In the genomic region with DNA sequence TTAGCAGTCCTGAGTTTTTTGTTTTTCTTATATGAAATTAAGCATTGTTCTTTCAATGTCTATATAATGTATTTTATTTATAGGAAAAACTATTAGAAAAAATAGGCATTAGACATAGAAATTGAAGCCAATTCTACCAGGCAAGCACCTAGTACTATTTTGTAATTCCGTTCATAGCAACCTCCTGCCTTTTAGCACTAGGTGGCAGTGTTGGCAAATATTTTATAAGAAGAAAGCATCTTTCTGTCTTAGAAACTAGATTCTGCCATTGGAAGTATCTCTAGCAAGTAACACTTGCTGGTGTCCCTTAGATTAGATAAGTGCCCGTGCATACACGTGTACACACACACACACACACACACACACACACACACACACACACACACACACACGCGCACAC, we compare ENCODE assay signal across 9 mouse cellular contexts. TPM values are rescaled to one million over a fixed set of nuclear protein-coding genes. Genes with fewer than 3 reads are reported as not detected.
DNase-seq lines count a peak whose midpoint lies in the region; ATAC-seq and TF ChIP-seq lines count a peak whose summit lies in the region.
"Had no signal": no experiment of that assay in that cellular context is flagged by ENCODE, and none has a peak within 500 bp of the region (broad histone marks: within the 10 kb centered on the region; RNA-seq: fewer than 3 reads in every experiment).

No protein-coding gene starts in this region.

- no peaks in the 10 kb centered on the region for H3K4me1 ChIP-seq in forebrain, embryonic 14.5 days (ENCODE audit: control insufficient read depth, insufficient read depth, low read length)
- H3K4me1 ChIP-seq in forebrain, embryonic 11.5 days (replicated peaks; ENCODE audit: control insufficient read depth, insufficient read depth, low read length): no peaks in the 10 kb centered on the region
- peaks cover 0 to 2% of the 10 kb centered on the region in 2 experiments; a peak in 1 of 4 replicates for H3K4me1 ChIP-seq in liver, embryonic 14.5 days (replicated peaks; ENCODE audit: control insufficient read depth in 2 of 2, insufficient read depth in 2 of 2, low read length in 1 of 2)
- H3K4me1 ChIP-seq in intestine, embryonic 15.5 days (replicated peaks): no peaks in the 10 kb centered on the region

- no peak overlapping the region for H3K4me3 ChIP-seq in forebrain, embryonic 14.5 days (ENCODE audit: low read depth, low read length)
- no peak overlapping the region for H3K4me3 ChIP-seq in forebrain, embryonic 11.5 days (ENCODE audit: low read depth, low read length)
- H3K4me3 ChIP-seq in liver, embryonic 14.5 days (ENCODE audit: insufficient read depth in 1 of 2, low read depth in 2 of 2, low read length in 2 of 2): no peak overlapping the region
- H3K4me3 ChIP-seq in intestine, embryonic 15.5 days (replicated peaks): no peak overlapping the region
- H3K4me3 ChIP-seq: heart, embryonic 15.5 days had no signal

- WGBS in forebrain, embryonic 14.5 days: 28% methylated on average over 5 of the region's 5 CpGs
- 37% methylated on average over 5 of the region's 5 CpGs for WGBS in forebrain, embryonic 11.5 days
- 29% methylated on average over 5 of the region's 5 CpGs for whole genome bisulfite sequencing in liver, embryonic 14.5 days (ENCODE audit: insufficient replicate concordance)
- WGBS in intestine, embryonic 15.5 days: 34% methylated on average over 5 of the region's 5 CpGs

- H3K36me3 ChIP-seq in forebrain, embryonic 14.5 days (ENCODE audit: control insufficient read depth, insufficient read depth, low read length): no peaks in the 10 kb centered on the region
- H3K36me3 ChIP-seq in forebrain, embryonic 11.5 days (ENCODE audit: control insufficient read depth, insufficient read depth, low read length): no peaks in the 10 kb centered on the region
- no peaks in the 10 kb centered on the region for H3K36me3 ChIP-seq in liver, embryonic 14.5 days (replicated peaks; ENCODE audit: control insufficient read depth, insufficient read depth, low read depth)
- no peaks in the 10 kb centered on the region for H3K36me3 ChIP-seq in intestine, embryonic 15.5 days
- H3K36me3 ChIP-seq: heart, embryonic 15.5 days had no signal

- TF ChIP-seq CTCF in liver, embryonic 14.5 days (IDR thresholded peaks at IDR 0.05; ENCODE audit: low read depth): peak; percentile 44; the same call in 1 of the 2 replicates

- no peak for TF ChIP-seq EP300 in liver, embryonic 14.5 days (IDR thresholded peaks at IDR 0.05; ENCODE audit: low read depth)

- peak; percentile 91 for DNase-seq in forebrain, embryonic 14.5 days (ENCODE audit: low spot score)
- no peak for DNase-seq in forebrain, embryonic 11.5 days (ENCODE audit: low spot score)
- peak in 1 of 3 experiments; percentile 20 for DNase-seq in liver, embryonic 14.5 days (ENCODE audit: low read depth in 3 of 3, low spot score in 3 of 3)
- DNase-seq in liver: no peak
- peak; percentile 8 for DNase-seq in c-Kit-positive CD71-positive TER-119-positive erythroid progenitor cells, embryonic 14.5 days (ENCODE audit: low spot score)
- DNase-seq in retina, embryonic 14.5 days (ENCODE audit: low spot score): peak; percentile 76
- DNase-seq in gastrocnemius, postnatal 4 days (ENCODE audit: low spot score in 2 of 2): no peak

- no peak overlapping the region for H3K9ac ChIP-seq in forebrain, embryonic 14.5 days (ENCODE audit: low read length)
- H3K9ac ChIP-seq in forebrain, embryonic 11.5 days (ENCODE audit: low read length): no peak overlapping the region
- H3K9ac ChIP-seq in liver, embryonic 14.5 days (replicated peaks): no peak overlapping the region
- H3K9ac ChIP-seq in intestine, embryonic 15.5 days: no peak overlapping the region
- H3K9ac ChIP-seq: heart, embryonic 15.5 days had no signal

- H3K27me3 ChIP-seq in forebrain, embryonic 14.5 days (replicated peaks; ENCODE audit: control insufficient read depth, insufficient read depth, low read length): 0 out of 2 replicates have a peak, but pooled peaks cover 8% of the 10 kb centered on the region
- no peaks in the 10 kb centered on the region; the same call in 1 of the 2 replicates for H3K27me3 ChIP-seq in forebrain, embryonic 11.5 days (ENCODE audit: control insufficient read depth, insufficient read depth, low read length)
- no peaks in the 10 kb centered on the region for H3K27me3 ChIP-seq in liver, embryonic 14.5 days (ENCODE audit: control insufficient read depth, insufficient read depth, low read length)
- H3K27me3 ChIP-seq in intestine, embryonic 15.5 days (replicated peaks): no peaks in the 10 kb centered on the region
- H3K27me3 ChIP-seq: heart, embryonic 15.5 days had no signal

- no peak for ATAC-seq in forebrain, embryonic 14.5 days
- ATAC-seq in forebrain, embryonic 11.5 days (replicated peaks; ENCODE audit: low FRiP score): no peak
- no peak for ATAC-seq in liver, embryonic 14.5 days (ENCODE audit: insufficient read depth)
- ATAC-seq in intestine, embryonic 15.5 days: no peak

- H3K9me3 ChIP-seq in forebrain, embryonic 14.5 days (replicated peaks; ENCODE audit: control insufficient read depth, low read length): no peaks in the 10 kb centered on the region
- no peaks in the 10 kb centered on the region for H3K9me3 ChIP-seq in forebrain, embryonic 11.5 days (ENCODE audit: control insufficient read depth, low read length)
- no peaks in the 10 kb centered on the region for H3K9me3 ChIP-seq in liver, embryonic 14.5 days (ENCODE audit: control insufficient read depth, low read length)
- H3K9me3 ChIP-seq in intestine, embryonic 15.5 days: no peaks in the 10 kb centered on the region
- H3K9me3 ChIP-seq: heart, embryonic 15.5 days had no signal

- H3K27ac ChIP-seq in forebrain, embryonic 14.5 days (ENCODE audit: low read depth, low read length): no peak overlapping the region
- no peak overlapping the region for H3K27ac ChIP-seq in forebrain, embryonic 11.5 days (ENCODE audit: low read depth, low read length)
- H3K27ac ChIP-seq in liver, embryonic 14.5 days: no peak overlapping the region
- no peak overlapping the region for H3K27ac ChIP-seq in intestine, embryonic 15.5 days
- H3K27ac ChIP-seq: heart, embryonic 15.5 days had no signal

- no peak overlapping the region for H3K4me2 ChIP-seq in forebrain, embryonic 14.5 days (ENCODE audit: low read length)
- H3K4me2 ChIP-seq in forebrain, embryonic 11.5 days (ENCODE audit: low read depth, low read length, severe bottlenecking): no peak overlapping the region
- no peak overlapping the region for H3K4me2 ChIP-seq in liver, embryonic 14.5 days (ENCODE audit: low read depth)
- H3K4me2 ChIP-seq in intestine, embryonic 15.5 days (replicated peaks): no peak overlapping the region
- H3K4me2 ChIP-seq: heart, embryonic 15.5 days had no signal

RNA-seq across cellular contexts. Expression of gene Spdl1, which starts 10.1 kb away (rescaled TPM):
- polyA plus RNA-seq in forebrain, embryonic 14.5 days (2014; fragmentation: Nextera tagmentation; extraction: Ambion mirVana): 10.2 and 11.4 TPM in 2 replicates
- polyA plus RNA-seq in forebrain, embryonic 11.5 days (2014; fragmentation: Nextera tagmentation; extraction: Ambion mirVana): 27.9 and 30.1 TPM in 2 replicates
- 6.0 and 12.6 TPM in 2 replicates for polyA plus RNA-seq in liver, embryonic 14.5 days (2012; rRNA removed)
- polyA plus RNA-seq in liver, embryonic 14.5 days (2014; fragmentation: Nextera tagmentation; extraction: Ambion mirVana): 15.2 and 15.5 TPM in 2 replicates
- 1 to 10 TPM; 5.7 to 6.1 TPM for total RNA-seq in gastrocnemius, postnatal 4 days (2021)
- polyA plus RNA-seq in intestine, embryonic 15.5 days (2015; fragmentation: Nextera tagmentation; extraction: Ambion mirVana): 18.3 and 18.7 TPM in 2 replicates

RNA-seq across cellular contexts. Expression of gene Dock2, which starts 59.8 kb away (rescaled TPM):
- polyA plus RNA-seq in forebrain, embryonic 14.5 days (2014; fragmentation: Nextera tagmentation; extraction: Ambion mirVana): 0.37 and 0.47 TPM in 2 replicates
- polyA plus RNA-seq in forebrain, embryonic 11.5 days (2014; fragmentation: Nextera tagmentation; extraction: Ambion mirVana): 0.67 and 1.1 TPM in 2 replicates
- polyA plus RNA-seq in liver, embryonic 14.5 days (2012; rRNA removed): 1.4 and 2.1 TPM in 2 replicates
- 2.6 and 2.8 TPM in 2 replicates for polyA plus RNA-seq in liver, embryonic 14.5 days (2014; fragmentation: Nextera tagmentation; extraction: Ambion mirVana)
- total RNA-seq in gastrocnemius, postnatal 4 days (2021): 1 to 10 TPM; 3.8 to 3.9 TPM
- 1.4 and 1.6 TPM in 2 replicates for polyA plus RNA-seq in intestine, embryonic 15.5 days (2015; fragmentation: Nextera tagmentation; extraction: Ambion mirVana)

Comparison
In these comparisons a context has a peak if more than half of its experiments do, and no peak if none do; other contexts are left out.
1. DNase-seq: peak in forebrain, embryonic 14.5 days (single experiment), c-Kit-positive CD71-positive TER-119-positive erythroid progenitor cells, embryonic 14.5 days (single experiment) and retina, embryonic 14.5 days (single experiment); none in forebrain, embryonic 11.5 days (single experiment), liver (single experiment) and gastrocnemius, postnatal 4 days (0 of 2).